Mouse (Mus musculus) hindbrain, postnatal 0 days (tissue): ENCODE measurements at regions not wholly inside any gene's neighbourhood (a gene's known extent, or its start where the extent isn't known, plus 50 kb on each side); places are given as distances from the start of the nearest gene placed in this dataset.

Experiments
- ATAC-seq: fragments of 200-750 bp; cut with Nextera tagmentation; 2 replicates; pipeline ENCODE4 v1.8.0; 2017; ENCODE audit warnings: mild to moderate bottlenecking, moderate TSS enrichment, moderate library complexity
- DNase-seq: peaks from one replicate; pipeline ENCODE4 v3.0.0-alpha.2; 2015; ENCODE audit warnings: low spot score
- H3K27ac ChIP-seq: fragments of 300-500 bp; sonication (generic); 2 replicates; pipeline ENCODE4 v1.5.1; 2014; ENCODE audit warnings: mild to moderate bottlenecking
- H3K27me3 ChIP-seq: fragments of 300-500 bp; sonication (generic); 2 replicates; pipeline ENCODE4 v1.6.1; 2014; ENCODE audit warnings: low read length, mixed read lengths; ENCODE audit not compliant: insufficient read depth
- H3K36me3 ChIP-seq: fragments of 300-500 bp; sonication (generic); 2 replicates; pipeline ENCODE4 v1.6.1; 2014; ENCODE audit warnings: low read length, mixed read lengths; ENCODE audit not compliant: insufficient read depth
- H3K4me1 ChIP-seq: fragments of 300-500 bp; sonication (generic); 2 replicates; pipeline ENCODE4 v1.6.1; 2014; ENCODE audit warnings: antibody characterized with exemption, low read length, mixed read lengths; ENCODE audit not compliant: insufficient read depth
- H3K4me2 ChIP-seq: fragments of 300-500 bp; sonication (generic); 2 replicates; pipeline ENCODE4 v1.6.1; 2014; ENCODE audit warnings: low read depth, mild to moderate bottlenecking, low read length, moderate library complexity, mixed read lengths
- H3K4me3 ChIP-seq: fragments of 300-500 bp; sonication (generic); 2 replicates; pipeline ENCODE4 v1.5.1; 2014; ENCODE audit warnings: low read length
- H3K9ac ChIP-seq: fragments of 300-500 bp; sonication (generic); replicated peaks from 2 replicates; pipeline ENCODE4 v1.6.1; 2014; ENCODE audit warnings: mild to moderate bottlenecking, low read length, moderate library complexity, mixed read lengths
- H3K9me3 ChIP-seq: fragments of 300-500 bp; sonication (generic); 2 replicates; pipeline ENCODE4 v1.6.1; 2016; ENCODE audit warnings: low read length, mixed read lengths
- CTCF ChIP-seq: IDR thresholded peaks from 2 replicates; pipeline ENCODE4 v1.5.1; 2016; ENCODE audit warnings: antibody characterized with exemption, control low read depth, low read depth
- WGBS: fragments of 180-500 bp; shearing (Covaris S2); extraction: QIAGEN DNeasy Blood & Tissue Kit; methylation state at CpG from one replicate; pipeline ENCODE4 v1.1.7; 2014; 5-methylcytosine and 5-hydroxymethylcytosine counted together

DNA sequence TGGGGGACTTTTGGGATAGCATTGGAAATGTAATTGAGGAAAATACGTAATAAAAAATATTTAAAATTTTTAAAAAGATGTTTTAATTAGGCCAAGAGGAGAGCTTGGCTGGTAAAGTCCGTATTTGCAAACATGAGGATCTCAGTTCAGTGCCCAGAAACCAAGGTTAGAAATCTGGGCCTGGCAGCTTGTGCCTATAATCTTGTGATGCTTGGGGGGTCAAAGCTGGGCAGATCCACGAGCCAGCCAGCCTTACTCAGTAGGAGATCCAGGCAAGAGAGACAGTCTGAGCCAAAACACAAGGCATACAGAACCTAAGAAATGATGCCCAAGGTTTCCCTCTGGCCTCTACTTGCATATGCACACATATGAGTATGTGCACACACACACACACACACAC is 54.1 kb upstream of the Cxadr start:
- ATAC-seq = no peak
- no peak overlapping the region for H3K4me2 ChIP-seq
- TF ChIP-seq CTCF = no peak
- 71% methylated on average over 3 of the region's 3 CpGs for WGBS
- H3K9ac ChIP-seq = no peak overlapping the region
- no peaks in the 10 kb centered on the region for H3K36me3 ChIP-seq
- H3K4me3 ChIP-seq = no peak overlapping the region
- no peak for DNase-seq
- no peaks in the 10 kb centered on the region for H3K4me1 ChIP-seq
- H3K27me3 ChIP-seq = no peaks in the 10 kb centered on the region
- H3K9me3 ChIP-seq = no peaks in the 10 kb centered on the region
- H3K27ac ChIP-seq = no peak overlapping the region

DNA sequence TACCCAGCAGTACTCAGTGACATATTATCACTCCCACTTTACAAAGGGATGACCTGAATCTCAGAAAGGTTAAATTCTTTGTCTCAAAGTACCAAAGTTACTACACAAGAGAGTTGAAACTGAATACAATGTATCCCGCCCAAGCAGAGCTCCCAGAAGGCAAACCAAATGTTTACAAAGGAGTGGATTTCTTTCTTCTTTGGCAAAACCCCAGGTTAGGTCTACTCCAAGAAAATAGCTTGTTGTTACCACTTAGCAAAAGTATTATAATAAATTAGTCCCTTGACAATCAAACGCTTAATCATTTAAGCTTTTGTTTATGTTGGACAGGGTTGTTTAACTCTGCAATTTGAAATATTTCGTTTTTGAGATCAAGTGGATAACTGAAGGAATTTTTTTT is 58.6 kb upstream of the Cxadr start:
- Histone ChIP-seq H3K9ac (no peak overlapping the region), H3K4me2 (no peak overlapping the region), H3K9me3 (no peaks in the 10 kb centered on the region), H3K4me3 (no peak overlapping the region), H3K27me3 (no peaks in the 10 kb centered on the region), H3K36me3 (no peaks in the 10 kb centered on the region), H3K27ac (no peak overlapping the region), H3K4me1 (no peaks in the 10 kb centered on the region)
- WGBS = 84% methylated on average over 3 of the region's 3 CpGs
- no peak for ATAC-seq
- DNase-seq = no peak
- TF ChIP-seq CTCF = no peak

DNA sequence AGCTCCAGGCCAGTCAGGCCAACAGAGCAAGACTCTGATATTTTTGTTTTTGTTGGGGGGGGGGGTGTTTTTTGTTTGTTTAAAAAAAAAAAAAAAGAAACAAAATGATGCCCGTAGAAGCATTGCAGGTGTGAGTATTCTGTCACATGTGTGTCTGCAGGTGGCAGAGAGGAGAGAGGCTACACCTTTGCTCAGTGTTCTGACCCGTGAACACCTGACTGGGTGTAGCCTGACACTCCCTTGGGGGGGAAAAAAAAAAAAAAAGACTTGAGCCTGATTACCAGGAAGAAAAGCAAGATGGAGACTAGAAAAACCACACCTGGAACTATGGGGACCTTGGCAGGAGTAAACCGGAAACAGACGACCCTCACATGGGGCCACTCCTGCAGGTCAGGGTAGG is 61.1 kb upstream of the Cxadr start:
- Histone ChIP-seq H3K36me3 (no peaks in the 10 kb centered on the region), H3K9ac (no peak overlapping the region), H3K27me3 (no peaks in the 10 kb centered on the region), H3K27ac (no peak overlapping the region), H3K4me2 (no peak overlapping the region), H3K9me3 (no peaks in the 10 kb centered on the region), H3K4me1 (no peaks in the 10 kb centered on the region), H3K4me3 (no peak overlapping the region)
- ATAC-seq = no peak
- no peak for DNase-seq
- 87% methylated on average over 4 of the region's 4 CpGs for WGBS
- TF ChIP-seq CTCF = no peak

DNA sequence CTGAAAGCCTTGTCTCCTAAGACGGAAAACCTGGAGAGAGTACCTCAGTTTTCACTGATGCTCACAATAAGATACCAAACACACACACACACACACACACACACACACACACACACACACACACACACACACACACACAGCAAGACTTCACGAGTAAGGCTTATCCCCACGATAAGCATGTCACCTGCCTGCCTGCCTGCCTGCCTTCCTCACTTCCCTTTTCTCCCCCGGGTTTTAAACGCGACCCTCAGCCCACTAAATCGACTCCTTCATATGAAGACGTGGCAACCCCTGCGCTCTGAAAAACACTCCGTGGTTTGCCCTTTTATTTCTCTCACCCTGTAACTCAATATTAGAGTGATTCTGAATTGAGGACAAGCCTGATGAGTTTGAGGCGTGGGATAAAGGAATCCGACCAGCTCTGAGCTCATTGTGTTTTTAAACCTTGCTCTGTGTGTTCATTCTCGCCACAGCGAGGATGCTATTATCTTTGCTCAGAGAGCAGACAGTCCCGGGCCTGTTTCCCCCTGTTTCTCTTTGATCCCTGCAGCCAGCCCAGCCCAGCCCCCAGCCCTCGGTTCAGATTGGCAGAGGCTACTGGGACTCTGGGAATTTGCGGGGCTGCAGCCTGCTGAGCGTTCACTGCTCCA is 63.1 kb upstream of the Cxadr start:
- DNase-seq (peak; percentile 66), ATAC-seq (peak; percentile 78)
- under 1% methylated on average over 18 of the region's 18 CpGs for WGBS
- Histone ChIP-seq H3K4me2 (peak overlapping the region; percentile 90), H3K27me3 (no peaks in the 10 kb centered on the region), H3K9ac (peak overlapping the region; percentile 53), H3K9me3 (no peaks in the 10 kb centered on the region), H3K4me3 (peak overlapping the region; percentile 46), H3K4me1 (no peaks in the 10 kb centered on the region), H3K27ac (peak overlapping the region; percentile 82), H3K36me3 (no peaks in the 10 kb centered on the region)
- no peak for TF ChIP-seq CTCF

DNA sequence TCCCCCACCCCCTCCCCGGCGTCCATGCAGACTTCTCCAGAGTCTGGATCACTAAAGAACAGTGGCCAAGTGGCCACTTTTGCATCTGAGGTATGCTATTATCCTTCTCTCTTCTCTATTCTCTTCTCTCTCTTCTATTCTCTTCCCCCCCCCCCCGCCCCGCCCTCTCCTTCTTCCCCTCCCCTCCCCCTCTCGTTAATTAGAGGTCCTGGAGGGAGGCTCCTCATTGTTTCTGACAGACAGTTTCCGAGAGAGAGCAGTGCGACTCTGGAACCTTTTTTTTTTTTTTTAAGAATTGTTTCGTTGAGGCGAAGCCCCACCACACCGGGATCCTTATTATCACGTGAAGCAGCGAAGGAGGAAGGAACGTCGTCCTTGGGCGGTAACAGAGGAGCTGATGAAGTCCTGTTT is 63.6 kb upstream of the Cxadr start:
- Histone ChIP-seq H3K4me1 (no peaks in the 10 kb centered on the region), H3K36me3 (no peaks in the 10 kb centered on the region), H3K9me3 (no peaks in the 10 kb centered on the region), H3K27me3 (no peaks in the 10 kb centered on the region), H3K9ac (peak overlapping the region; percentile 53), H3K4me2 (peak overlapping the region; percentile 90), H3K4me3 (peak overlapping the region; percentile 46), H3K27ac (peak overlapping the region; percentile 82)
- TF ChIP-seq CTCF = no peak
- DNase-seq (peak; percentile 76), ATAC-seq (peak; percentile 72)
- 1% methylated on average over 13 of the region's 15 CpGs for WGBS

DNA sequence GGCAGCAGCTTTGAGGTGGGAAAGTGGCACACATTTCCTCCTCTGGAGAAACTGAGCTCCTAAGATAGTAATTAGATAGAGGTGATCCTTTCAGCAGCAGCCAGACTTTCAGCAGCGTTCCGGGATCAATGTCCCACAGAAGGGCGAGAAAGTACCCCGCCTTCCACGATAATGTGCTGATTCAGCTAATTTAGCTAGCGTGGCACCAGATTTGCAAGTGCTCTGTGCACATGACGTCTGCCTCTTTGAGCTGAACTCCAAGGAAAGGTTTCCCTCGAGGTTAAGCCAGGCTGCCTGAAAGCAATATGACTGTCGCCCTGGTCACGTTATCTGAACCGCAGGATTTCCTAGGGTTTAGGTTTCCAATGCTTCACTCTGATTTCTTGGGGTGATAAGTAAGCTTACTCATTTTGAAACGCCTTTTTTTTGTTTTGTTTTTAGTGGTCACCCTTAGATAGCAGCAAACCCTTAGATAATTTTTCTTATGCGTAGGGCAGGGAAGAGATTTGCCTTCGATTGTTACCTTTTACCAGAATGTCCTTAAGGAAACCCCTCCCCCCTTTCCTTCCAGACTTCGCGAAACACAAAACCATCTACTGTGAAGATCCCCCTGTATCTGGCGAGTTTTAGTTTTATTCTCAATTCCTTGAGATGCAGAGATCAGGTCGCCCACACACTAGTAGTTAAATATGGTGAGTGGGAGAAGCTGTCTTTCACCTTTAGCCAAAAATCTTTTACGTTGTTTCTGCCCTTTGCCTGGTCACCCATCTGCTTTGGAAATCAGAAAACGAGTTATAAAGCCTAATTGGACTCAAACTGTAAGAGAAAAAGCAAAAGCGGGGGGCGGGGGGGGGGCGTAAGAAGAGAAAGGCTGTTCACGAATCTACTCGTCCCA is 64.3 kb upstream of the Cxadr start:
- 2% methylated on average over 25 of the region's 25 CpGs for WGBS
- ATAC-seq = peak; percentile 60

DNA sequence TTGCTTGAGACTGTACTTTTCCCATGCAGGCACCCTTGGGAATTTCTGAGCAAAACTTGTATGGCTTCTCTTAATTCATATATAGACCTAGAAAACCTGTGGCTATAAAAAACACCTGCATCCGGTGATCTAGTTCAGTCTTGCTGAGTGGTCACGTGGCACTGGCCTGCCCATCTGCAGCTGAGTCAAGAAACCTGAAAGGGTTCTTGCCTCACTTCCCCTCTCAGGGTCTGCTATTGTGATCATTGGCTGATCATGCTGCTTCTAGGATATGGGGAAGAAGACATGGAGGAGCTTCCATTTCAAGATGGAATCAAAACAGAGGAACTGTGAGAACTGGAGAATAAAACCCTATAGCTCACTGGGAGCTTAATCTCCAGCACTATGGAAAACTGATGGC is 69.1 kb upstream of the Cxadr start:
- H3K4me3 ChIP-seq = no peak overlapping the region
- no peaks in the 10 kb centered on the region for H3K36me3 ChIP-seq
- ATAC-seq (no peak), DNase-seq (no peak)
- no peak overlapping the region for H3K9ac ChIP-seq
- no peaks in the 10 kb centered on the region for H3K4me1 ChIP-seq
- H3K4me2 ChIP-seq = no peak overlapping the region
- no peak for TF ChIP-seq CTCF
- no peaks in the 10 kb centered on the region for H3K9me3 ChIP-seq
- no peak overlapping the region for H3K27ac ChIP-seq
- 78% methylated on average over 2 of the region's 2 CpGs for WGBS
- no peaks in the 10 kb centered on the region for H3K27me3 ChIP-seq

More for the DNA sequence above, 64.3 kb upstream of the Cxadr start:
- Histone ChIP-seq H3K27me3 (no peaks in the 10 kb centered on the region), H3K9ac (peak overlapping the region; percentile 53), H3K36me3 (no peaks in the 10 kb centered on the region), H3K4me2 (peak overlapping the region; percentile 90), H3K9me3 (no peaks in the 10 kb centered on the region), H3K27ac (peak overlapping the region; percentile 82; the same call in 1 of the 2 replicates), H3K4me3 (peak overlapping the region; percentile 46), H3K4me1 (no peaks in the 10 kb centered on the region)
- no peak for TF ChIP-seq CTCF
- peak; percentile 72 for DNase-seq
